ENCODE assay signal across 15 mouse cellular contexts in genomic region chr17:84642324-84642723, GRCm38 (mm10). TPM values are rescaled to one million over a fixed set of nuclear protein-coding genes. Genes with fewer than 3 reads are reported as not detected.
"Had no signal": no experiment of that assay in that cellular context is flagged by ENCODE, and none has a peak within 500 bp of the region (broad histone marks: within the 10 kb centered on the region; RNA-seq: fewer than 3 reads in every experiment).

No protein-coding gene starts in this region.

- H3K27ac ChIP-seq: kidney, postnatal 0 days; limb, embryonic 13.5 days; liver, embryonic 13.5 days had no signal

- H3K4me2 ChIP-seq: limb, embryonic 13.5 days; liver, embryonic 13.5 days; midbrain, embryonic 11.5 days had no signal

- H3K36me3 ChIP-seq: limb, embryonic 13.5 days; liver, embryonic 13.5 days had no signal

- H3K4me3 ChIP-seq: limb, embryonic 13.5 days; liver, embryonic 13.5 days had no signal

- H3K9ac ChIP-seq: limb, embryonic 13.5 days; liver, embryonic 13.5 days had no signal

- H3K9me3 ChIP-seq: limb, embryonic 13.5 days; liver, embryonic 13.5 days had no signal

- H3K27me3 ChIP-seq: limb, embryonic 13.5 days; liver, embryonic 13.5 days had no signal

- DNase-seq: liver, embryonic 13.5 days; thymus, adult 18-20 months had no signal

RNA-seq across cellular contexts. Expression of gene Abcg8, which starts 33.8 kb away (rescaled TPM):
- total RNA-seq: layer of hippocampus, postnatal 25 days; left cerebral cortex, postnatal 10 days; left cerebral cortex, postnatal 4 days; megakaryocyte progenitor cell, adult 5-6 weeks; megakaryocyte-erythroid progenitor cell, adult 5-6 weeks; midbrain, postnatal 0 days had no signal
- polyA plus RNA-seq: limb, embryonic 13.5 days; lung, embryonic 16.5 days; midbrain, embryonic 11.5 days; midbrain, postnatal 0 days; neural tube, embryonic 11.5 days; neural tube, embryonic 14.5 days had no signal

RNA-seq across cellular contexts. Expression of gene Abcg5, which starts 40.5 kb away (rescaled TPM):
- total RNA-seq: layer of hippocampus, postnatal 25 days; left cerebral cortex, adult 18-20 months; left cerebral cortex, postnatal 10 days; megakaryocyte progenitor cell, adult 5-6 weeks; megakaryocyte-erythroid progenitor cell, adult 5-6 weeks had no signal
